Mouse (Mus musculus) kidney, postnatal 10 days (tissue): ENCODE measurements around the gene Zic3.

Experiments used
- DNase-seq: peaks from one replicate; pipeline ENCODE4 v3.0.0; 2021; ENCODE audit warnings: mixed read lengths

Zic3 gene

GRCm38 (mm10) chrX:58022400-58022799 is at the start of gene Zic3:
TSS of gene Zic3 (plus strand) at chrX:58022700.
- no peak for DNase-seq

GRCm38 (mm10) chrX:57982351-57982750 is 40.1 kb upstream of the Zic3 start:
- no peak for DNase-seq

- no peak for DNase-seq
Observed at GRCm38 (mm10) chrX:57987455-57988109, 34.9 kb upstream of the Zic3 start.

GRCm38 (mm10) chrX:58013391-58013790 is 9.1 kb upstream of the Zic3 start:
- DNase-seq = no peak

- DNase-seq = no peak
Observed at GRCm38 (mm10) chrX:58014093-58014492, 8.4 kb upstream of the Zic3 start.

GRCm38 (mm10) chrX:58014761-58015160 is 7.7 kb upstream of the Zic3 start:
- no peak for DNase-seq

- DNase-seq = no peak
Observed at GRCm38 (mm10) chrX:58015336-58015945, 7.1 kb upstream of the Zic3 start.

GRCm38 (mm10) chrX:58018720-58019119 is 3.8 kb upstream of the Zic3 start:
- no peak for DNase-seq

- DNase-seq = peak; percentile 14
Observed at GRCm38 (mm10) chrX:58019257-58019953, 3.1 kb upstream of the Zic3 start.

GRCm38 (mm10) chrX:58027631-58028030 is 5.1 kb downstream of the Zic3 start:
- no peak for DNase-seq

- DNase-seq = no peak
Observed at GRCm38 (mm10) chrX:58028082-58028481, 5.6 kb downstream of the Zic3 start.

GRCm38 (mm10) chrX:58028858-58029257 is 6.4 kb downstream of the Zic3 start:
- DNase-seq = no peak

- DNase-seq = peak; percentile 48
Observed at GRCm38 (mm10) chrX:58030100-58030834, 7.8 kb downstream of the Zic3 start.

- DNase-seq = no peak
Observed at GRCm38 (mm10) chrX:58030835-58031670, 8.6 kb downstream of the Zic3 start.

- DNase-seq = no peak
Observed at GRCm38 (mm10) chrX:58031671-58032605, 9.4 kb downstream of the Zic3 start.

GRCm38 (mm10) chrX:58032622-58033021 is 10.1 kb downstream of the Zic3 start:
- DNase-seq = no peak

GRCm38 (mm10) chrX:58033521-58033920 is 11.0 kb downstream of the Zic3 start:
- no peak for DNase-seq

GRCm38 (mm10) chrX:58038061-58039007 is 15.8 kb downstream of the Zic3 start:
- DNase-seq = no peak

- no peak for DNase-seq
Observed at GRCm38 (mm10) chrX:58039703-58040102, 17.2 kb downstream of the Zic3 start.

- no peak for DNase-seq
Observed at GRCm38 (mm10) chrX:58041865-58042264, 19.4 kb downstream of the Zic3 start.
